Mouse (Mus musculus) CH12.LX (cell line): ENCODE measurements around the gene AW822073.

Source experiments
- BHLHE40 ChIP-seq: IDR thresholded peaks from 2 replicates; pipeline ENCODE4 v1.6.1; 2011; ENCODE audit warnings: mild to moderate bottlenecking, low read depth, low read length, improper control_type of control experiment
- CTCF ChIP-seq, 2 experiments: IDR thresholded peaks in 1 of 2; conservative IDR thresholded peaks in 1 of 2; 2 replicates each; pipeline ENCODE4 v1.5.1; 2011 to 2012; ENCODE audit warnings: low read depth in 2 of 2, low read length in 2 of 2, improper control_type of control experiment in 1 of 2, inconsistent platforms in 1 of 2, mild to moderate bottlenecking in 1 of 2, moderate library complexity in 1 of 2
- E2F4 ChIP-seq: IDR thresholded peaks from 2 replicates; pipeline ENCODE4 v1.6.1; 2011; ENCODE audit warnings: low read depth, low read length, improper control_type of control experiment; ENCODE audit not compliant: insufficient replicate concordance
- EP300 ChIP-seq: IDR thresholded peaks from 2 replicates; pipeline ENCODE4 v1.6.1; 2011; ENCODE audit warnings: low read length, improper control_type of control experiment
- GABPA ChIP-seq: IDR thresholded peaks from 2 replicates; pipeline ENCODE4 v1.6.1; 2012; ENCODE audit warnings: low read depth, low read length, improper control_type of control experiment, inconsistent platforms; ENCODE audit not compliant: insufficient replicate concordance
- MAFK ChIP-seq: IDR thresholded peaks from 2 replicates; pipeline ENCODE4 v1.6.1; 2011; ENCODE audit warnings: low read length, improper control_type of control experiment; ENCODE audit not compliant: insufficient replicate concordance
- POLR2A ChIP-seq: IDR thresholded peaks from 2 replicates; pipeline ENCODE4 v1.6.1; 2011; ENCODE audit warnings: low read depth, mild to moderate bottlenecking, improper control_type of control experiment, low read length
- POLR2AphosphoS2 ChIP-seq: IDR thresholded peaks from 2 replicates; pipeline ENCODE4 v1.6.1; 2011; ENCODE audit warnings: low read depth, low read length, improper control_type of control experiment
- RAD21 ChIP-seq: IDR thresholded peaks from 2 replicates; pipeline ENCODE4 v1.6.1; 2011; ENCODE audit warnings: low read depth, mild to moderate bottlenecking, low read length, improper control_type of control experiment, moderate library complexity
- USF1 ChIP-seq: IDR thresholded peaks from 2 replicates; pipeline ENCODE4 v1.6.1; 2014; ENCODE audit warnings: low read depth, mild to moderate bottlenecking, inconsistent platforms, low read length, improper control_type of control experiment
- ZC3H11A ChIP-seq: IDR thresholded peaks from 2 replicates; pipeline ENCODE4 v1.6.1; 2012; ENCODE audit warnings: low read depth, mild to moderate bottlenecking, inconsistent platforms, low read length, improper control_type of control experiment
- ZMIZ1 ChIP-seq: IDR thresholded peaks from 2 replicates; pipeline ENCODE4 v1.6.1; 2012; ENCODE audit warnings: low read depth, mild to moderate bottlenecking, inconsistent platforms, low read length, improper control_type of control experiment
- ZNF384 ChIP-seq: IDR thresholded peaks from 2 replicates; pipeline ENCODE4 v1.6.1; 2012; ENCODE audit warnings: low read depth, low read length, improper control_type of control experiment, inconsistent platforms

DNA sequence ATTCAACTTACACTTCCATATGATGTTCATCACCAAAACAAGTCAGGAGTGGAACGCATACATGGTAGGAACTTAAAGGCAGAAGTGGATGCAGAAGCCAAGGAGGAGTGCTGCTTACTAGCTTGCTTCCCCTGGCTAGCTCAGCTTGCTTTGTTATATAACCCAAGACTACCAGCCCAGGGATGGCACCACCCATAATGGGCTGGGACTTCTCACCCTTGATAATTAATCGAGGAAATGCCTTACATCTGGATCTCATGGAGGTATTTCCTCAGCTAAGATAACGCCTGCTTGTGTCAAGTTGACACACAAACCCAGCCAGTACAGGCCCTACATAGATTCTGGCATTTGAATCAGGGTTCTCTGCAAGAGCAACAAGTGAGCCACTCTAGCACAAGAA lies 7.4 kb downstream of the AW822073 start:
- TF ChIP-seq E2F4, result no peak
- TF ChIP-seq POLR2AphosphoS2, result no peak
- no peak for TF ChIP-seq POLR2A
- no peak for TF ChIP-seq ZMIZ1
- no peak for TF ChIP-seq ZNF384
- no peak for TF ChIP-seq CTCF (conservative IDR thresholded peaks at IDR 0.05 in 1 of 2, IDR thresholded peaks at IDR 0.05 in 1 of 2; ENCODE audit: low read depth in 2 of 2, low read length in 2 of 2)
- TF ChIP-seq RAD21, result no peak
- TF ChIP-seq MAFK, result no peak
- no peak for TF ChIP-seq ZC3H11A
- TF ChIP-seq EP300, result no peak
- TF ChIP-seq GABPA, result no peak
- TF ChIP-seq BHLHE40, result no peak
- TF ChIP-seq USF1, result no peak
